Mouse (Mus musculus) midbrain, postnatal 0 days (tissue): ENCODE measurements at regions not wholly inside any gene's neighbourhood (a gene's known extent, or its start where the extent isn't known, plus 50 kb on each side); places are given as distances from the start of the nearest gene placed in this dataset.

Experiments used
- ATAC-seq: fragments of 200-750 bp; cut with Nextera tagmentation; 2 replicates; pipeline ENCODE4 v1.8.0; 2017; ENCODE audit warnings: moderate number of reproducible peaks, mild to moderate bottlenecking, moderate TSS enrichment, moderate library complexity; ENCODE audit not compliant: low FRiP score
- DNase-seq: peaks from one replicate; pipeline ENCODE4 v3.0.0-alpha.2; 2015; ENCODE audit warnings: low spot score
- H3K27ac ChIP-seq: fragments of 300-500 bp; sonication (generic); 2 replicates; pipeline ENCODE4 v1.5.1; 2014; ENCODE audit warnings: low read depth, mild to moderate bottlenecking, low read length, mixed read lengths
- H3K27me3 ChIP-seq: fragments of 300-500 bp; sonication (generic); 2 replicates; pipeline ENCODE4 v1.6.1; 2014; ENCODE audit warnings: low read length, control low read depth, mixed read lengths; ENCODE audit not compliant: insufficient read depth
- H3K36me3 ChIP-seq: fragments of 300-500 bp; sonication (generic); 2 replicates; pipeline ENCODE4 v1.6.1; 2014; ENCODE audit warnings: low read length, control low read depth, mixed read lengths; ENCODE audit not compliant: insufficient read depth
- H3K4me1 ChIP-seq: fragments of 300-500 bp; sonication (generic); 2 replicates; pipeline ENCODE4 v1.6.1; 2014; ENCODE audit warnings: mild to moderate bottlenecking, control low read depth, antibody characterized with exemption, low read length, mixed read lengths; ENCODE audit not compliant: insufficient read depth
- H3K4me2 ChIP-seq: fragments of 300-500 bp; sonication (generic); 2 replicates; pipeline ENCODE4 v1.6.1; 2014; ENCODE audit warnings: low read depth, mild to moderate bottlenecking, low read length, mixed read lengths; ENCODE audit not compliant: poor library complexity, severe bottlenecking
- H3K4me3 ChIP-seq: fragments of 300-500 bp; sonication (generic); 2 replicates; pipeline ENCODE4 v1.5.1; 2014; ENCODE audit warnings: low read depth, mild to moderate bottlenecking, low read length, moderate library complexity
- H3K9ac ChIP-seq: fragments of 300-500 bp; sonication (generic); replicated peaks from 2 replicates; pipeline ENCODE4 v1.6.1; 2014; ENCODE audit warnings: mild to moderate bottlenecking, low read length, moderate library complexity, mixed read lengths; ENCODE audit not compliant: poor library complexity, severe bottlenecking
- H3K9me3 ChIP-seq: fragments of 300-500 bp; sonication (generic); 2 replicates; pipeline ENCODE4 v1.6.1; 2016; ENCODE audit warnings: low read length, control low read depth
- CTCF ChIP-seq: IDR thresholded peaks from 2 replicates; pipeline ENCODE4 v1.5.1; 2016; ENCODE audit warnings: antibody characterized with exemption, mild to moderate bottlenecking
- WGBS: fragments of 180-500 bp; shearing (Covaris S2); extraction: QIAGEN DNeasy Blood & Tissue Kit; methylation state at CpG from one replicate; pipeline ENCODE4 v1.1.7; 2014; 5-methylcytosine and 5-hydroxymethylcytosine counted together

GRCm38 (mm10) chr14:109583084-109583483 lies 669.1 kb upstream of the Slitrk1 start:
- WGBS: 97% methylated on average over 3 of the region's 3 CpGs

GRCm38 (mm10) chr14:109579672-109580071 lies 665.7 kb upstream of the Slitrk1 start:
- H3K27me3 ChIP-seq: no peaks in the 10 kb centered on the region
- H3K36me3 ChIP-seq: no peaks in the 10 kb centered on the region
- H3K9ac ChIP-seq: no peak overlapping the region
- no peak for TF ChIP-seq CTCF
- WGBS: 74% methylated on average over 4 of the region's 4 CpGs
- no peak overlapping the region for H3K4me3 ChIP-seq
- no peak overlapping the region for H3K4me2 ChIP-seq
- ATAC-seq: no peak
- no peaks in the 10 kb centered on the region for H3K4me1 ChIP-seq
- no peaks in the 10 kb centered on the region for H3K9me3 ChIP-seq
- no peak overlapping the region for H3K27ac ChIP-seq
- DNase-seq: no peak

More at GRCm38 (mm10) chr14:109583084-109583483, 669.1 kb upstream of the Slitrk1 start:
- no peak overlapping the region for H3K4me3 ChIP-seq
- no peak overlapping the region for H3K4me2 ChIP-seq
- no peaks in the 10 kb centered on the region for H3K36me3 ChIP-seq
- no peak overlapping the region for H3K27ac ChIP-seq
- no peak overlapping the region for H3K9ac ChIP-seq
- no peaks in the 10 kb centered on the region for H3K4me1 ChIP-seq
- no peak for TF ChIP-seq CTCF
- H3K9me3 ChIP-seq: no peaks in the 10 kb centered on the region
- no peaks in the 10 kb centered on the region for H3K27me3 ChIP-seq
- ATAC-seq (no peak), DNase-seq (no peak)

GRCm38 (mm10) chr14:109550603-109551002 lies 636.6 kb upstream of the Slitrk1 start:
- WGBS: 40% methylated on average over 5 of the region's 5 CpGs
- Histone ChIP-seq H3K4me2 (no peak overlapping the region), H3K9ac (no peak overlapping the region), H3K4me1 (no peaks in the 10 kb centered on the region), H3K27ac (no peak overlapping the region), H3K4me3 (no peak overlapping the region), H3K36me3 (no peaks in the 10 kb centered on the region), H3K27me3 (no peaks in the 10 kb centered on the region), H3K9me3 (no peaks in the 10 kb centered on the region)
- TF ChIP-seq CTCF: no peak
- peak; percentile 0 for DNase-seq
- ATAC-seq: no peak

GRCm38 (mm10) chr14:109514920-109515319 lies 601.0 kb upstream of the Slitrk1 start:
- H3K4me3 ChIP-seq: no peak overlapping the region

More at GRCm38 (mm10) chr14:109514920-109515319, 601.0 kb upstream of the Slitrk1 start:
- Histone ChIP-seq H3K36me3 (no peaks in the 10 kb centered on the region), H3K9ac (no peak overlapping the region), H3K9me3 (no peaks in the 10 kb centered on the region), H3K4me2 (no peak overlapping the region), H3K27me3 (no peaks in the 10 kb centered on the region), H3K27ac (no peak overlapping the region), H3K4me1 (no peaks in the 10 kb centered on the region)
- ATAC-seq (no peak), DNase-seq (no peak)
- TF ChIP-seq CTCF: no peak
- WGBS: 94% methylated on average over 3 of the region's 3 CpGs
